Mouse (Mus musculus) E14TG2a.4 (cell line): ENCODE results near the gene Dner.

Experiments
- CTCF ChIP-seq: conservative IDR thresholded peaks from 2 replicates; pipeline ENCODE4 v1.5.1; 2014; ENCODE audit warnings: low read length
- NANOG ChIP-seq: IDR thresholded peaks from 2 replicates; pipeline ENCODE4 v1.6.1; 2014; ENCODE audit warnings: borderline replicate concordance, low read length, mixed read lengths

DNA sequence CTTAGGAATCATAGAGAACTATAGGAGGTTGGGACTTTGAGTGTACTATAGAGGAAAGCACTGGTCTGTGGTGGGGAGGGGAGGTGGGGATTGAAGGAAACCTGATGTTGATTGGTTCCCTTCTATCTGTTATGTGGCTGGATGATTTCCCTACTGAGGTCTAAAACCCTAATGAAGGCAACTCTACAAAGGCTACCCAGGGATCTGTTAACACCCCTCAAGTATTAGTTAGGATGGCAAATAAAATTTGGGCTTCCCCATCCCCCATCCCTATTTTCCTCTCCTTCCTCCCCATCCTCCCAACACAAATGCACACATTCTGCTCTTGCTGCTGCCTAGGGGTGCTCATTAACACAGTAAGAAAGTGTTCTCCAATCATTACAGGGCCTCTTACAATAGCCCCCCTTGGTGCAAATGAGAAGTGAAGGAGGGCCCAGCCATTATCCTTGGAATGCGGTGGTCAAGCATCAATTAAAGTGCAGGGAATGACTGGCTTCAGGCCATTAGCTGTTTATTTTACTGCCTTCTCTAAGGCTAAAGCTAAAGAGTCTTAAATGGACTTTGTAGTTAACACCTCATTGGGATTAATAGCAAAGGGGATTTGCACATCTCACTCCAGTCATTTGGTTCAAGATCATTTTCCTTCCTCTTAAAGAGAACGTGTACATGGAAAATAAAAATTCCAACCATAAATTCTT, 146.5 kb downstream of the Dner start:
- TF ChIP-seq CTCF (no peak), NANOG (peak; percentile 94)
